Mouse (Mus musculus): ENCODE data around the gene Skap1. TPM values are rescaled to one million over a fixed set of nuclear protein-coding genes. Genes with fewer than 3 reads are reported as not detected.

Gene Skap1
- total and polyA plus RNA-seq, 3 experiments = 0.25 to 0.98 TPM; not detected in 1

DNA sequence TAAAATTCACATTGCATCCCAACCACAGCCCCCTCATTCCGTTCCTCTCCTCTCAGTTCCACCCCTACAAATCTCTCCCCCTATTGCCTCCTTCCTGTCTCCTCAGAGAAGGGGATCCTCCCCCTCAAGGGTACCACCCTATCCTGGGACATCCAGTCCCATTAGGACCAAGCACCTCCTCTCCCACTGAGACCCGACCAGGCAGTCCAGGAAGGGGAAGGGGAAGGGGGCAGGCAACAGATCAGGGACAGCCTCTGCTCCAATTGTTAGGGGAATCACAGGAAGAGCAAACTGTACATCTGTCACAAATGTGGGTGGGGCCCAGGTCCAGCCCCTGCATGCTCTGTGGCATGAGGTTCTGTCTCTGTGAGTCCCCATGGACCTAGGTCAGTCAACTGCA is 37.6 kb upstream of the Skap1 start:
- Histone ChIP-seq H3K4me3 (no peak overlapping the region), H3K9ac (ENCODE audit: low read depth, low read length) (no peak overlapping the region), H3K27ac (no peak overlapping the region), H3K27me3 (ENCODE audit: control insufficient read depth, insufficient read depth, low read length) (no peaks in the 10 kb centered on the region), H3K79me2 (replicated peaks; ENCODE audit: control insufficient read depth, insufficient read depth, low read length) (no peaks in the 10 kb centered on the region), H3K36me3 (ENCODE audit: control insufficient read depth, insufficient read depth, low read length) (no peaks in the 10 kb centered on the region), H3K4me1 (ENCODE audit: control insufficient read depth, insufficient read depth, low read length) (no peaks in the 10 kb centered on the region)
- TF ChIP-seq EP300 (IDR thresholded peaks at IDR 0.05; ENCODE audit: insufficient read depth, low read depth, low read length) = no peak
- TF ChIP-seq POLR2A (IDR thresholded peaks at IDR 0.05; ENCODE audit: insufficient read depth, low read depth, low read length) = no peak
- TF ChIP-seq CTCF (IDR thresholded peaks at IDR 0.05) = no peak
- intact Hi-C loops (cut with DNase I) = no loop called here
- no peak for DNase-seq
- 40% methylated on average over 2 of the region's 2 CpGs for WGBS

DNA sequence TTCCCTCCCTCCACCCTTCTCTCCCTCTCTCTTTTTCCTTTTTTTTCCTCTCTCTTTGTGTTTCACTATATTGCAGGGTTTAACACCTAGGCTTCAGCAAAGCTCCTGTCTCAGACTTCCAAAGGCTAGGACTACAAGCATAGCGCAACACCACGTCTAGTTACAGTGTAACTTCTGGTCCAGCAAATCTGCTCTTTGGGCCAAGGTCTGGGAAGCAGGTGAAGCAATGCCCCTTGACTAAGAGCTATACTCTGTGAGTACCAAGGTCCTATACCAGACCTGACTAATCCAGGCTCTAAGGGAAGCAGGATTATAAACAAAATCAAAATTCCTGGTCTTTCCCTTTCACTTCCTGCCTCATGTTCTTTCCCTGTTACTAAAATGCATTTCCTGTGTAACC is 35.3 kb upstream of the Skap1 start:
- WGBS = 85% methylated on average over 2 of the region's 2 CpGs
- H3K4me1 ChIP-seq (ENCODE audit: control insufficient read depth, insufficient read depth, low read length) = no peaks in the 10 kb centered on the region
- no peaks in the 10 kb centered on the region for H3K79me2 ChIP-seq (replicated peaks; ENCODE audit: control insufficient read depth, insufficient read depth, low read length)
- intact Hi-C loops (cut with DNase I) = no loop called here
- H3K9ac ChIP-seq (ENCODE audit: low read depth, low read length) = no peak overlapping the region
- DNase-seq = no peak
- H3K36me3 ChIP-seq (ENCODE audit: control insufficient read depth, insufficient read depth, low read length) = no peaks in the 10 kb centered on the region
- no peak overlapping the region for H3K27ac ChIP-seq
- no peaks in the 10 kb centered on the region for H3K27me3 ChIP-seq (ENCODE audit: control insufficient read depth, insufficient read depth, low read length)
- TF ChIP-seq EP300 (IDR thresholded peaks at IDR 0.05; ENCODE audit: insufficient read depth, low read depth, low read length) = no peak
- no peak for TF ChIP-seq POLR2A (IDR thresholded peaks at IDR 0.05; ENCODE audit: insufficient read depth, low read depth, low read length)
- H3K4me3 ChIP-seq = no peak overlapping the region

DNA sequence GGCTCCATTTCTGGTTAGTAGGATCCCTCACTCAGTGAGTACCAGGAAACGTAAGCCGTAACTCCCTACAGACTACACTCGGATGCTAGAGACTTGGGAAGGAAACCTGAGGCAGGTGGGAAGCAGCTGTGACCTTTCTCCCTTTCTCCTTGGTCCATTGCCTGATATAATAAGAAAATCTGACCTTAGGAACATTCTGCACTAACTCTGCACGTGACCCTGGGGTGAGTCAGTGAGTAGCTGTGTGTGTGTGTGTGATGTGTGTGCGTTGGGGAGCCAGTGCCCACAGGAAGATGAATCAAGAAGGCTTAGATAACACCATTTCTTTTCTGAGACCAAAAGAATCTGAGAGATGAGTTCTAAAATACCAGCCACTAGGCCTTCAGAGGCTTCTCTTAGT is 34.5 kb upstream of the Skap1 start:
- H3K27me3 ChIP-seq (ENCODE audit: control insufficient read depth, insufficient read depth, low read length) = no peaks in the 10 kb centered on the region
- H3K36me3 ChIP-seq (ENCODE audit: control insufficient read depth, insufficient read depth, low read length) = no peaks in the 10 kb centered on the region
- no peak for TF ChIP-seq EP300 (IDR thresholded peaks at IDR 0.05; ENCODE audit: insufficient read depth, low read depth, low read length)
- H3K4me3 ChIP-seq = no peak overlapping the region
- H3K79me2 ChIP-seq (replicated peaks; ENCODE audit: control insufficient read depth, insufficient read depth, low read length) = no peaks in the 10 kb centered on the region
- no peak overlapping the region for H3K27ac ChIP-seq
- no peaks in the 10 kb centered on the region for H3K4me1 ChIP-seq (ENCODE audit: control insufficient read depth, insufficient read depth, low read length)
- 59% methylated on average over 5 of the region's 5 CpGs for WGBS
- H3K9ac ChIP-seq (ENCODE audit: low read depth, low read length) = no peak overlapping the region
- intact Hi-C loops (cut with DNase I) = no loop called here
- DNase-seq = no peak

DNA sequence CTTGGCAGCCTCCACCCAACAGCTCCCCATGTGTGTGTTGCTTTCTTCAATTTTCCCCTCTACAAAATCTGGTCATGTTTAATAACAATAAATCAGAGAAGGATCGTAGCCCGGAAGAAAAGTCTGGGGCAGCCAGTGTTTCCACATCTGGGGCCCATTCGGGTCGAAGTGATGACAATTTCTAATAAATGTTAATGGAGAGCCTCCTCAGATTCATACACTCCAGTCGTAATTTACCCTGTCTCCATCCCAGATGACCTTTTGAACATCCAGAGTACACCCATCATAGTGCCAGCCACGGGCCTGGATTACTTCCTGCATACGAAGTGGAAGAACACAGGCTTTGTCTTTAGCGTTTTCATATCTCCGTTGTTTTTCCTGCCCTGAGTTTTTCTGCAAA is 32.5 kb upstream of the Skap1 start:
- no peak for DNase-seq
- Histone ChIP-seq H3K79me2 (replicated peaks; ENCODE audit: control insufficient read depth, insufficient read depth, low read length) (no peaks in the 10 kb centered on the region), H3K27ac (no peak overlapping the region), H3K9ac (ENCODE audit: low read depth, low read length) (no peak overlapping the region), H3K36me3 (ENCODE audit: control insufficient read depth, insufficient read depth, low read length) (no peaks in the 10 kb centered on the region), H3K4me3 (no peak overlapping the region), H3K27me3 (ENCODE audit: control insufficient read depth, insufficient read depth, low read length) (no peaks in the 10 kb centered on the region), H3K4me1 (ENCODE audit: control insufficient read depth, insufficient read depth, low read length) (no peaks in the 10 kb centered on the region)
- no peak for TF ChIP-seq EP300 (IDR thresholded peaks at IDR 0.05; ENCODE audit: insufficient read depth, low read depth, low read length)
- 57% methylated on average over 9 of the region's 9 CpGs for WGBS
- intact Hi-C loops (cut with DNase I) = no loop called here

DNA sequence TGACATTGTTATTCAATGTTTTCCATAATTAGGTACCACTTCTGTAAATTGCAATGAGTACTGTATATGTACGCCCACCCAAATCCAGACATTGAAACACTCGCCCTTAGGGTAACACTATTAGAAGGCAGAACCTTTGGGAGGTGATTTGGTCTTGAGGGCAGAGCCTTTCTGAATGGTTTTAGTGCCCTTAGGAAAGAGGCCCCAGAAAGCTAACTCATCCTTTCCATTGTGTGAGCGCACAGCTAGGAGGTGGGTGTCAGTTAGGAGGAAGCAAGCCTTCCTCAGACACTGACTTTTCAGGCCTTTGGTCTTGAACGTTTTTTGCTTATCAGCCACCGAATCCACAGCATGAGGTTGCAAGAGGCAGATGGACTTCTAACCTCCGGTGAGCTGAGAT is 29.5 kb upstream of the Skap1 start:
- Histone ChIP-seq H3K9ac (ENCODE audit: low read depth, low read length) (no peak overlapping the region), H3K4me1 (ENCODE audit: control insufficient read depth, insufficient read depth, low read length) (no peaks in the 10 kb centered on the region), H3K36me3 (ENCODE audit: control insufficient read depth, insufficient read depth, low read length) (no peaks in the 10 kb centered on the region), H3K79me2 (replicated peaks; ENCODE audit: control insufficient read depth, insufficient read depth, low read length) (no peaks in the 10 kb centered on the region), H3K27me3 (ENCODE audit: control insufficient read depth, insufficient read depth, low read length) (no peaks in the 10 kb centered on the region), H3K4me3 (no peak overlapping the region), H3K27ac (no peak overlapping the region)
- no peak for DNase-seq
- TF ChIP-seq POLR2A (IDR thresholded peaks at IDR 0.05; ENCODE audit: insufficient read depth, low read depth, low read length) (no peak), CTCF (IDR thresholded peaks at IDR 0.05) (no peak), EP300 (IDR thresholded peaks at IDR 0.05; ENCODE audit: insufficient read depth, low read depth, low read length) (no peak)
- 62% methylated on average over 6 of the region's 6 CpGs for WGBS
- intact Hi-C loops (cut with DNase I) = no loop called here

DNA sequence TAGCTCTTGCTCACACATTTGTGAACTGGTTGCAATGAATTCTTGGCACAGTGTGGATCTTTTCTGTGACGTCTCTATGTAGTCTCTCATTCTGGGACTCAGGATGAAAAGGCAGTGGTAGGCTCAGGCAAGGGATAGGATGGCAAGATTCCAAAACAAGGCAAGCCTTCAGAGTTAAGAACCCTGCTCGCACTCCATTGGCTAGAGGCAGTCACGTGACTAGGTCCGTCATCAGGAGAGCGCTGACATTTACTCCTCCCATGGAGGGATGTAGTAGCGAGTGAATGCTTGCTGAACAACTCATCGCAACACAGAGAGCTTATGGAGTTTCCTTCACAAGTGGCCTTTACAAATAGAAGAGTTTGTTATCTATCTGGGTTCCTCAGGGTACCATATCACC is 27.9 kb upstream of the Skap1 start:
- H3K36me3 ChIP-seq (ENCODE audit: control insufficient read depth, insufficient read depth, low read length) = no peaks in the 10 kb centered on the region
- H3K27me3 ChIP-seq (ENCODE audit: control insufficient read depth, insufficient read depth, low read length) = no peaks in the 10 kb centered on the region
- H3K79me2 ChIP-seq (replicated peaks; ENCODE audit: control insufficient read depth, insufficient read depth, low read length) = no peaks in the 10 kb centered on the region
- H3K27ac ChIP-seq = no peak overlapping the region
- no peak overlapping the region for H3K9ac ChIP-seq (ENCODE audit: low read depth, low read length)
- intact Hi-C loops (cut with DNase I) = no loop called here
- WGBS = 44% methylated on average over 7 of the region's 7 CpGs
- H3K4me1 ChIP-seq (ENCODE audit: control insufficient read depth, insufficient read depth, low read length) = no peaks in the 10 kb centered on the region
- no peak for DNase-seq
- no peak overlapping the region for H3K4me3 ChIP-seq
- no peak for TF ChIP-seq EP300 (IDR thresholded peaks at IDR 0.05; ENCODE audit: insufficient read depth, low read depth, low read length)

DNA sequence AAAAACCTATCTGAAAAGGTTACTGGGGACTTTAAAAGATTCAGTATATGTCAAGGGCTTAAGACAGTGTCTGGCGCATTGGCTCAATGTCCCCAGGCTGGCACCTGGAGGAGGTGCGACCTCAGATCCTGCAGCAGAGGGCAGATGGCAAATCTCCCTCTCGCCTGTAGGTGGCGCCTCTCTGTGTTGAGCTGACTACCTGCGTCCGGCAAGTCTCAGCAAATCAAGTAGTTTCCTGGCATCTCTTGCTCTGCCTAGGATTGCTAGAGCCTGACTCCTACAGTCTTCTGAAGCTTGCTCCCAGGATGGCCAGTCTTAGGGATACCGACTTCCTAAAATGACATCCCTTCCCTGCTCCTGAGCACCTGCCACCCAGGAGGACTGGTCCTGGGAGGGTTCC is 25.6 kb upstream of the Skap1 start:
- intact Hi-C loops (cut with DNase I) = loop anchor here (2.0 kb wide), 1 partner anchor 424 kb away; no protein-coding TSS in a partner anchor

More for the DNA sequence above, 25.6 kb upstream of the Skap1 start:
- TF ChIP-seq POLR2A (IDR thresholded peaks at IDR 0.05; ENCODE audit: insufficient read depth, low read depth, low read length) (no peak), CTCF (IDR thresholded peaks at IDR 0.05) (peak; percentile 89)
- DNase-seq = peak; percentile 50 to 54
- WGBS = 4% methylated on average over 7 of the region's 7 CpGs
- H3K4me3 ChIP-seq = no peak overlapping the region
- no peaks in the 10 kb centered on the region for H3K36me3 ChIP-seq (ENCODE audit: control insufficient read depth, insufficient read depth, low read length)
- no peaks in the 10 kb centered on the region for H3K27me3 ChIP-seq (ENCODE audit: control insufficient read depth, insufficient read depth, low read length)
- H3K79me2 ChIP-seq (replicated peaks; ENCODE audit: control insufficient read depth, insufficient read depth, low read length) = no peaks in the 10 kb centered on the region
- H3K4me1 ChIP-seq (ENCODE audit: control insufficient read depth, insufficient read depth, low read length) = no peaks in the 10 kb centered on the region
- no peak overlapping the region for H3K9ac ChIP-seq (ENCODE audit: low read depth, low read length)
- H3K27ac ChIP-seq = no peak overlapping the region
